Mouse (Mus musculus) cerebellum, postnatal 36 days (tissue): ENCODE data around the gene Wfdc5.

Source experiments
- DNase-seq, 2 experiments: peaks; one replicate each; pipeline ENCODE4 v3.0.0; 2021 to 2022; ENCODE audit warnings: mixed read lengths in 2 of 2

Gene Wfdc5

DNA sequence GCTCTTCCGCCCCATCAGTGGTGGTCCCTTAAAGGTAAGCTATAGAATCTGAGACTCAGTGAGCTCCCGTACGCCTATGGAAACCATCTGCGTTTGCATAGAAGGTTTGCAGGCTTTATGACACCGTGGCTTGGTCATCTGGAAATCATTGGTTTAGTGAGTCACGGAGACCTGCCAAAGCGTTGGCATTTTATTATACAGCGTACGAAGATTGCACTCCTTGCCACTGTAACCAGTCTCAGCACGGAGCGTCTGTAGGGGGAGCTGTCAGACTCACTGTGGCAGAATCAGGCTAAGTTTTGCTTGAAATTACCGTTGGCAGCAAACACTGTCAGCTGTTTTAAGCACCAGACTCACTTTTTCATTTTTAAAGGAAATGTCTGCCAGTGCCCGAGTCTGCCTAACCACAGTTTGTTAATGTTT is 56.0 kb downstream of the Wfdc5 start:
- peak; percentile 41 to 45 for DNase-seq
